Mouse (Mus musculus): ENCODE results near the gene Gm15319. TPM values are rescaled to one million over a fixed set of nuclear protein-coding genes. Genes with fewer than 3 reads are reported as not detected.
"Not testable (repeated sequence)": the region's sequence is repeated elsewhere in the genome, so short reads cannot be mapped to it uniquely, and the experiment has no call there.

Gm15319 gene
- polyA plus RNA-seq, 1 experiment from 2014 or later: not detected

- H3K27me3 ChIP-seq (ENCODE audit: insufficient read depth, low read length); H3K4me2 ChIP-seq (ENCODE audit: low read length); H3K36me3 ChIP-seq (ENCODE audit: insufficient read depth, low read length); H3K9me3 ChIP-seq (replicated peaks; ENCODE audit: low read length); H3K9ac ChIP-seq (ENCODE audit: low read depth, low read length); DNase-seq (ENCODE audit: low spot score); H3K4me3 ChIP-seq (replicated peaks; ENCODE audit: low read depth, low read length); H3K27ac ChIP-seq; ATAC-seq (replicated peaks; ENCODE audit: low FRiP score, low read depth); H3K4me1 ChIP-seq (replicated peaks; ENCODE audit: insufficient read depth, low read length): not testable (repeated sequence)
- WGBS: 93% methylated on average over 5 of the region's 6 CpGs
Measured at GRCm38 (mm10) chr8:20302759-20303158, 60.3 kb downstream of the Gm15319 start.

GRCm38 (mm10) chr8:20300042-20300441 lies 63.0 kb downstream of the Gm15319 start:
- ATAC-seq (replicated peaks; ENCODE audit: low FRiP score, low read depth); H3K27me3 ChIP-seq (ENCODE audit: insufficient read depth, low read length); DNase-seq (ENCODE audit: low spot score); H3K4me3 ChIP-seq (replicated peaks; ENCODE audit: low read depth, low read length); H3K36me3 ChIP-seq (ENCODE audit: insufficient read depth, low read length); H3K4me2 ChIP-seq (ENCODE audit: low read length); H3K4me1 ChIP-seq (replicated peaks; ENCODE audit: insufficient read depth, low read length); H3K9ac ChIP-seq (ENCODE audit: low read depth, low read length); H3K9me3 ChIP-seq (replicated peaks; ENCODE audit: low read length); H3K27ac ChIP-seq: not testable (repeated sequence)
- WGBS: 75% methylated on average over 4 of the region's 4 CpGs

- H3K36me3 ChIP-seq (ENCODE audit: insufficient read depth, low read length); ATAC-seq (replicated peaks; ENCODE audit: low FRiP score, low read depth); H3K4me2 ChIP-seq (ENCODE audit: low read length); H3K27ac ChIP-seq; H3K9ac ChIP-seq (ENCODE audit: low read depth, low read length); H3K9me3 ChIP-seq (replicated peaks; ENCODE audit: low read length); H3K27me3 ChIP-seq (ENCODE audit: insufficient read depth, low read length); H3K4me3 ChIP-seq (replicated peaks; ENCODE audit: low read depth, low read length); H3K4me1 ChIP-seq (replicated peaks; ENCODE audit: insufficient read depth, low read length); DNase-seq (ENCODE audit: low spot score): not testable (repeated sequence)
- 73% methylated on average over 11 of the region's 13 CpGs for WGBS
Measured at GRCm38 (mm10) chr8:20297939-20298505, 65.0 kb downstream of the Gm15319 start.

GRCm38 (mm10) chr8:20296803-20297702 lies 66.0 kb downstream of the Gm15319 start:
- H3K9me3 ChIP-seq (replicated peaks; ENCODE audit: low read length); H3K36me3 ChIP-seq (ENCODE audit: insufficient read depth, low read length); H3K4me1 ChIP-seq (replicated peaks; ENCODE audit: insufficient read depth, low read length); H3K27me3 ChIP-seq (ENCODE audit: insufficient read depth, low read length): not testable (repeated sequence)
- DNase-seq (ENCODE audit: low spot score): peak; percentile 92
- peak; percentile 100 for ATAC-seq (replicated peaks; ENCODE audit: low FRiP score, low read depth)
- H3K4me2 ChIP-seq (ENCODE audit: low read length): peak overlapping the region; percentile 63
- H3K4me3 ChIP-seq (replicated peaks; ENCODE audit: low read depth, low read length): peak overlapping the region; percentile 72
- 18% methylated on average over 62 of the region's 73 CpGs for WGBS
- peak overlapping the region; percentile 83 for H3K9ac ChIP-seq (ENCODE audit: low read depth, low read length)
- peak; percentile 76 for TF ChIP-seq CTCF (IDR thresholded peaks at IDR 0.05; ENCODE audit: low read depth)
- H3K27ac ChIP-seq: peak overlapping the region; percentile 71

- not testable (repeated sequence) for ATAC-seq (replicated peaks; ENCODE audit: low FRiP score, low read depth); DNase-seq (ENCODE audit: low spot score); H3K4me2 ChIP-seq (ENCODE audit: low read length); H3K4me3 ChIP-seq (replicated peaks; ENCODE audit: low read depth, low read length); H3K27ac ChIP-seq; H3K36me3 ChIP-seq (ENCODE audit: insufficient read depth, low read length); H3K9me3 ChIP-seq (replicated peaks; ENCODE audit: low read length); H3K4me1 ChIP-seq (replicated peaks; ENCODE audit: insufficient read depth, low read length); H3K9ac ChIP-seq (ENCODE audit: low read depth, low read length); H3K27me3 ChIP-seq (ENCODE audit: insufficient read depth, low read length)
- 76% methylated on average over 2 of the region's 4 CpGs for WGBS
Measured at GRCm38 (mm10) chr8:20295881-20296280, 67.1 kb downstream of the Gm15319 start.

- not testable (repeated sequence) for H3K27me3 ChIP-seq (ENCODE audit: insufficient read depth, low read length); H3K36me3 ChIP-seq (ENCODE audit: insufficient read depth, low read length); H3K27ac ChIP-seq; H3K9me3 ChIP-seq (replicated peaks; ENCODE audit: low read length); DNase-seq (ENCODE audit: low spot score); ATAC-seq (replicated peaks; ENCODE audit: low FRiP score, low read depth); H3K4me1 ChIP-seq (replicated peaks; ENCODE audit: insufficient read depth, low read length); H3K9ac ChIP-seq (ENCODE audit: low read depth, low read length); H3K4me3 ChIP-seq (replicated peaks; ENCODE audit: low read depth, low read length); H3K4me2 ChIP-seq (ENCODE audit: low read length)
- 92% methylated on average over 3 of the region's 4 CpGs for WGBS
Measured at GRCm38 (mm10) chr8:20294826-20295225, 68.2 kb downstream of the Gm15319 start.

- not testable (repeated sequence) for DNase-seq (ENCODE audit: low spot score); ATAC-seq (replicated peaks; ENCODE audit: low FRiP score, low read depth); H3K9me3 ChIP-seq (replicated peaks; ENCODE audit: low read length); H3K9ac ChIP-seq (ENCODE audit: low read depth, low read length); H3K4me2 ChIP-seq (ENCODE audit: low read length); H3K27ac ChIP-seq; H3K4me1 ChIP-seq (replicated peaks; ENCODE audit: insufficient read depth, low read length); H3K27me3 ChIP-seq (ENCODE audit: insufficient read depth, low read length); H3K36me3 ChIP-seq (ENCODE audit: insufficient read depth, low read length); H3K4me3 ChIP-seq (replicated peaks; ENCODE audit: low read depth, low read length)
Measured at GRCm38 (mm10) chr8:20293966-20294365, 69.0 kb downstream of the Gm15319 start.

GRCm38 (mm10) chr8:20290015-20290414 lies 73.0 kb downstream of the Gm15319 start:
- H3K9me3 ChIP-seq (replicated peaks; ENCODE audit: low read length); H3K4me1 ChIP-seq (replicated peaks; ENCODE audit: insufficient read depth, low read length); H3K4me2 ChIP-seq (ENCODE audit: low read length); H3K36me3 ChIP-seq (ENCODE audit: insufficient read depth, low read length); H3K27me3 ChIP-seq (ENCODE audit: insufficient read depth, low read length); H3K4me3 ChIP-seq (replicated peaks; ENCODE audit: low read depth, low read length); ATAC-seq (replicated peaks; ENCODE audit: low FRiP score, low read depth); DNase-seq (ENCODE audit: low spot score); H3K27ac ChIP-seq; H3K9ac ChIP-seq (ENCODE audit: low read depth, low read length): not testable (repeated sequence)
- 74% methylated on average over 4 of the region's 8 CpGs for WGBS

- H3K9ac ChIP-seq (ENCODE audit: low read depth, low read length); H3K27me3 ChIP-seq (ENCODE audit: insufficient read depth, low read length); H3K36me3 ChIP-seq (ENCODE audit: insufficient read depth, low read length); H3K4me3 ChIP-seq (replicated peaks; ENCODE audit: low read depth, low read length); H3K9me3 ChIP-seq (replicated peaks; ENCODE audit: low read length); H3K4me1 ChIP-seq (replicated peaks; ENCODE audit: insufficient read depth, low read length); ATAC-seq (replicated peaks; ENCODE audit: low FRiP score, low read depth); H3K27ac ChIP-seq; H3K4me2 ChIP-seq (ENCODE audit: low read length); DNase-seq (ENCODE audit: low spot score): not testable (repeated sequence)
- WGBS: 84% methylated on average over 1 of the region's 3 CpGs
Measured at GRCm38 (mm10) chr8:20288878-20289277, 74.1 kb downstream of the Gm15319 start.
